Mouse (Mus musculus) hindbrain, embryonic 15.5 days (tissue): ENCODE measurements around the gene Slc16a10. TPM values are rescaled to one million over a fixed set of nuclear protein-coding genes. Genes with fewer than 3 reads are reported as not detected.

Experiments
- ATAC-seq: fragments of 200-750 bp; cut with Nextera tagmentation; 2 replicates; pipeline ENCODE4 v1.8.0; 2017; ENCODE audit warnings: low read depth, moderate number of reproducible peaks, moderate TSS enrichment; ENCODE audit not compliant: low FRiP score
- H3K27ac ChIP-seq: fragments of 300-500 bp; sonication (generic); replicated peaks from 2 replicates; pipeline ENCODE4 v1.5.1; 2015; ENCODE audit warnings: mild to moderate bottlenecking, inconsistent platforms
- H3K27me3 ChIP-seq: fragments of 300-500 bp; sonication (generic); 2 replicates; pipeline ENCODE4 v1.6.1; 2015; ENCODE audit warnings: control low read depth, inconsistent platforms
- H3K36me3 ChIP-seq: fragments of 300-500 bp; sonication (generic); 2 replicates; pipeline ENCODE4 v1.6.1; 2015; ENCODE audit warnings: control low read depth, inconsistent platforms
- H3K4me1 ChIP-seq: fragments of 300-500 bp; sonication (generic); replicated peaks from 2 replicates; pipeline ENCODE4 v1.6.1; 2015; ENCODE audit warnings: control low read depth, inconsistent platforms
- H3K4me2 ChIP-seq: fragments of 300-500 bp; sonication (generic); 2 replicates; pipeline ENCODE4 v1.6.1; 2015; ENCODE audit warnings: moderate library complexity, mild to moderate bottlenecking, inconsistent platforms
- H3K4me3 ChIP-seq: fragments of 300-500 bp; sonication (generic); 2 replicates; pipeline ENCODE4 v1.5.1; 2015; ENCODE audit warnings: mild to moderate bottlenecking, inconsistent platforms
- H3K9ac ChIP-seq: fragments of 300-500 bp; sonication (generic); 2 replicates; pipeline ENCODE4 v1.6.1; 2015; ENCODE audit warnings: inconsistent platforms
- H3K9me3 ChIP-seq: fragments of 300-500 bp; sonication (generic); 2 replicates; pipeline ENCODE4 v1.6.1; 2016; ENCODE audit warnings: control low read depth, inconsistent platforms
- WGBS: fragments of 180-500 bp; shearing (Covaris S2); methylation state at CpG from one replicate; pipeline ENCODE4 v1.1.7; 2015; 5-methylcytosine and 5-hydroxymethylcytosine counted together
- polyA plus RNA-seq: library from polyadenylated mRNA; unstranded; fragments of >200 nt; fragmentation: Nextera tagmentation; extraction: Ambion mirVana; gene quantifications from 2 replicates; pipeline ENCODE4 v1.2.1, GENCODE M21; 2015

Slc16a10 gene
- polyA plus RNA-seq, 1 experiment from 2014 or later, result 7.3 TPM

- Histone ChIP-seq H3K9ac (no peak overlapping the region), H3K27me3 (no peaks in the 10 kb centered on the region), H3K9me3 (no peaks in the 10 kb centered on the region), H3K27ac (no peak overlapping the region), H3K4me1 (no peaks in the 10 kb centered on the region), H3K4me2 (no peak overlapping the region), H3K4me3 (no peak overlapping the region), H3K36me3 (no peaks in the 10 kb centered on the region)
- ATAC-seq, result no peak
- 70% methylated on average over 6 of the region's 6 CpGs for WGBS
Observed at GRCm38 (mm10) chr10:40077960-40078353, 64.1 kb downstream of the Slc16a10 start.

- H3K27ac ChIP-seq, result no peak overlapping the region
- no peak overlapping the region for H3K9ac ChIP-seq
- ATAC-seq, result no peak
- WGBS, result 74% methylated on average over 4 of the region's 4 CpGs
- H3K4me2 ChIP-seq, result no peak overlapping the region
- no peak overlapping the region for H3K4me3 ChIP-seq
- no peaks in the 10 kb centered on the region for H3K4me1 ChIP-seq
- H3K36me3 ChIP-seq, result no peaks in the 10 kb centered on the region
- no peaks in the 10 kb centered on the region for H3K27me3 ChIP-seq
- H3K9me3 ChIP-seq, result no peaks in the 10 kb centered on the region
Observed at GRCm38 (mm10) chr10:40077346-40077959, 64.6 kb downstream of the Slc16a10 start.

- Histone ChIP-seq H3K9ac (no peak overlapping the region), H3K27ac (no peak overlapping the region), H3K4me3 (no peak overlapping the region), H3K36me3 (no peaks in the 10 kb centered on the region), H3K4me2 (no peak overlapping the region), H3K27me3 (no peaks in the 10 kb centered on the region), H3K4me1 (no peaks in the 10 kb centered on the region), H3K9me3 (no peaks in the 10 kb centered on the region)
- 93% methylated on average over 6 of the region's 6 CpGs for WGBS
- ATAC-seq, result no peak
Observed at GRCm38 (mm10) chr10:40073608-40074007, 68.5 kb downstream of the Slc16a10 start.

GRCm38 (mm10) chr10:40070684-40071083 is 71.4 kb downstream of the Slc16a10 start:
- 55% methylated on average over 9 of the region's 9 CpGs for WGBS
- no peaks in the 10 kb centered on the region for H3K9me3 ChIP-seq
- no peak overlapping the region for H3K27ac ChIP-seq
- H3K4me3 ChIP-seq, result no peak overlapping the region
- no peaks in the 10 kb centered on the region for H3K4me1 ChIP-seq
- H3K27me3 ChIP-seq, result no peaks in the 10 kb centered on the region
- no peak overlapping the region for H3K4me2 ChIP-seq
- ATAC-seq, result no peak
- no peak overlapping the region for H3K9ac ChIP-seq
- H3K36me3 ChIP-seq, result no peaks in the 10 kb centered on the region

- Histone ChIP-seq H3K4me2 (no peak overlapping the region), H3K4me1 (no peaks in the 10 kb centered on the region), H3K9me3 (no peaks in the 10 kb centered on the region), H3K9ac (no peak overlapping the region), H3K27me3 (no peaks in the 10 kb centered on the region), H3K4me3 (no peak overlapping the region), H3K27ac (no peak overlapping the region), H3K36me3 (no peaks in the 10 kb centered on the region)
- no peak for ATAC-seq
- WGBS, result 58% methylated on average over 4 of the region's 4 CpGs
Observed at GRCm38 (mm10) chr10:40069270-40069669, 72.8 kb downstream of the Slc16a10 start.

GRCm38 (mm10) chr10:40068595-40068994 is 73.5 kb downstream of the Slc16a10 start:
- ATAC-seq, result no peak
- 66% methylated on average over 10 of the region's 10 CpGs for WGBS

GRCm38 (mm10) chr10:40067529-40067928 is 74.5 kb downstream of the Slc16a10 start:
- H3K4me3 ChIP-seq, result no peak overlapping the region
- H3K9ac ChIP-seq, result no peak overlapping the region
- no peaks in the 10 kb centered on the region for H3K9me3 ChIP-seq
- no peaks in the 10 kb centered on the region for H3K4me1 ChIP-seq
- no peak overlapping the region for H3K4me2 ChIP-seq
- no peak for ATAC-seq
- WGBS, result 16% methylated on average over 1 of the region's 1 CpGs
- H3K36me3 ChIP-seq, result no peaks in the 10 kb centered on the region
- H3K27ac ChIP-seq, result no peak overlapping the region
- no peaks in the 10 kb centered on the region for H3K27me3 ChIP-seq

More at GRCm38 (mm10) chr10:40068595-40068994, 73.5 kb downstream of the Slc16a10 start:
- no peaks in the 10 kb centered on the region for H3K4me1 ChIP-seq
- H3K9me3 ChIP-seq, result no peaks in the 10 kb centered on the region
- H3K9ac ChIP-seq, result no peak overlapping the region
- no peak overlapping the region for H3K27ac ChIP-seq
- no peak overlapping the region for H3K4me3 ChIP-seq
- no peak overlapping the region for H3K4me2 ChIP-seq
- no peaks in the 10 kb centered on the region for H3K27me3 ChIP-seq
- no peaks in the 10 kb centered on the region for H3K36me3 ChIP-seq

- H3K4me3 ChIP-seq, result no peak overlapping the region
- 40% methylated on average over 1 of the region's 1 CpGs for WGBS
- no peak for ATAC-seq
- H3K9ac ChIP-seq, result no peak overlapping the region
- no peaks in the 10 kb centered on the region for H3K4me1 ChIP-seq
- no peaks in the 10 kb centered on the region for H3K27me3 ChIP-seq
- H3K36me3 ChIP-seq, result no peaks in the 10 kb centered on the region
- H3K9me3 ChIP-seq, result no peaks in the 10 kb centered on the region
- no peak overlapping the region for H3K27ac ChIP-seq
- H3K4me2 ChIP-seq, result no peak overlapping the region
Observed at GRCm38 (mm10) chr10:40067071-40067470, 75.0 kb downstream of the Slc16a10 start.

- ATAC-seq, result no peak; the same call in 1 of the 2 replicates
- H3K36me3 ChIP-seq, result no peaks in the 10 kb centered on the region
- H3K9me3 ChIP-seq, result no peaks in the 10 kb centered on the region
- no peak overlapping the region for H3K9ac ChIP-seq
- WGBS, result 45% methylated on average over 3 of the region's 3 CpGs
- H3K27ac ChIP-seq, result no peak overlapping the region
- H3K4me3 ChIP-seq, result no peak overlapping the region
- no peaks in the 10 kb centered on the region for H3K27me3 ChIP-seq
- no peaks in the 10 kb centered on the region for H3K4me1 ChIP-seq
- H3K4me2 ChIP-seq, result no peak overlapping the region
Observed at GRCm38 (mm10) chr10:40065357-40065756, 76.7 kb downstream of the Slc16a10 start.

GRCm38 (mm10) chr10:40063291-40063890 is 78.7 kb downstream of the Slc16a10 start:
- Histone ChIP-seq H3K27me3 (no peaks in the 10 kb centered on the region), H3K9me3 (no peaks in the 10 kb centered on the region), H3K4me3 (no peak overlapping the region), H3K4me2 (no peak overlapping the region), H3K36me3 (no peaks in the 10 kb centered on the region), H3K9ac (no peak overlapping the region), H3K4me1 (no peaks in the 10 kb centered on the region), H3K27ac (no peak overlapping the region)
- 17% methylated on average over 5 of the region's 5 CpGs for WGBS
- no peak for ATAC-seq

GRCm38 (mm10) chr10:40062812-40063211 is 79.2 kb downstream of the Slc16a10 start:
- no peak overlapping the region for H3K27ac ChIP-seq
- no peak for ATAC-seq
- no peaks in the 10 kb centered on the region for H3K9me3 ChIP-seq
- 34% methylated on average over 6 of the region's 6 CpGs for WGBS
- no peaks in the 10 kb centered on the region for H3K36me3 ChIP-seq
- no peak overlapping the region for H3K9ac ChIP-seq
- no peak overlapping the region for H3K4me3 ChIP-seq
- no peaks in the 10 kb centered on the region for H3K4me1 ChIP-seq
- no peaks in the 10 kb centered on the region for H3K27me3 ChIP-seq
- H3K4me2 ChIP-seq, result no peak overlapping the region

GRCm38 (mm10) chr10:40061926-40062325 is 80.1 kb downstream of the Slc16a10 start:
- H3K4me2 ChIP-seq, result no peak overlapping the region
- H3K4me3 ChIP-seq, result no peak overlapping the region
- H3K4me1 ChIP-seq, result no peaks in the 10 kb centered on the region
- WGBS, result 87% methylated on average over 5 of the region's 5 CpGs
- H3K27me3 ChIP-seq, result no peaks in the 10 kb centered on the region
- H3K9ac ChIP-seq, result no peak overlapping the region
- no peaks in the 10 kb centered on the region for H3K36me3 ChIP-seq
- ATAC-seq, result no peak
- no peaks in the 10 kb centered on the region for H3K9me3 ChIP-seq
- H3K27ac ChIP-seq, result no peak overlapping the region

GRCm38 (mm10) chr10:40058786-40059120 is 83.3 kb downstream of the Slc16a10 start:
- no peaks in the 10 kb centered on the region for H3K36me3 ChIP-seq
- H3K9ac ChIP-seq, result no peak overlapping the region
- no peaks in the 10 kb centered on the region for H3K27me3 ChIP-seq
- no peak overlapping the region for H3K27ac ChIP-seq
- H3K9me3 ChIP-seq, result no peaks in the 10 kb centered on the region
- 84% methylated on average over 3 of the region's 3 CpGs for WGBS
- H3K4me3 ChIP-seq, result no peak overlapping the region
- no peak for ATAC-seq
- H3K4me1 ChIP-seq, result no peaks in the 10 kb centered on the region
- no peak overlapping the region for H3K4me2 ChIP-seq
